18 mouse cellular contexts compared by ENCODE assay signal in genomic region chr13:36267399-36267798, GRCm38 (mm10).
"Had no signal": no experiment of that assay in that cellular context is flagged by ENCODE, and none has a peak within 500 bp of the region (broad histone marks: within the 10 kb centered on the region; RNA-seq: fewer than 3 reads in every experiment).

No protein-coding gene starts in this region.

- H3K4me2 ChIP-seq: lung, embryonic 14.5 days; midbrain, embryonic 13.5 days; midbrain, embryonic 15.5 days; neural tube, embryonic 13.5 days; neural tube, embryonic 15.5 days had no signal

- H3K27me3 ChIP-seq: midbrain, embryonic 13.5 days; midbrain, embryonic 15.5 days; neural tube, embryonic 13.5 days; neural tube, embryonic 15.5 days had no signal

- H3K9me3 ChIP-seq: midbrain, embryonic 10.5 days; midbrain, embryonic 13.5 days; midbrain, embryonic 15.5 days; neural tube, embryonic 13.5 days; neural tube, embryonic 15.5 days had no signal

- ATAC-seq: midbrain, embryonic 13.5 days; midbrain, embryonic 15.5 days had no signal

- H3K9ac ChIP-seq: lung, embryonic 14.5 days; midbrain, embryonic 13.5 days; midbrain, embryonic 15.5 days; neural tube, embryonic 13.5 days; neural tube, embryonic 15.5 days had no signal

- H3K36me3 ChIP-seq: midbrain, embryonic 10.5 days; midbrain, embryonic 13.5 days; midbrain, embryonic 15.5 days; neural tube, embryonic 13.5 days; neural tube, embryonic 15.5 days had no signal

- H3K4me3 ChIP-seq: midbrain, embryonic 10.5 days; midbrain, embryonic 13.5 days; midbrain, embryonic 15.5 days; myocyte; neural tube, embryonic 13.5 days; neural tube, embryonic 15.5 days had no signal

- DNase-seq: lung, adult 18-20 months; lung, embryonic 14.5 days; lung, postnatal 10 days; lung, postnatal 4 days; retina, postnatal 1 day; right cerebral cortex, adult 18-20 months; right cerebral cortex, postnatal 25 days; right cerebral cortex, postnatal 4 days; spleen, adult 18-20 months; thymus, adult 18-20 months; thymus, postnatal 14 days; thymus, postnatal 36 days had no signal

- H3K27ac ChIP-seq: midbrain, embryonic 10.5 days; midbrain, embryonic 13.5 days; midbrain, embryonic 15.5 days; neural tube, embryonic 13.5 days; neural tube, embryonic 15.5 days had no signal
